Comparison of ENCODE assay signal across 26 mouse cellular contexts in the genomic region with DNA sequence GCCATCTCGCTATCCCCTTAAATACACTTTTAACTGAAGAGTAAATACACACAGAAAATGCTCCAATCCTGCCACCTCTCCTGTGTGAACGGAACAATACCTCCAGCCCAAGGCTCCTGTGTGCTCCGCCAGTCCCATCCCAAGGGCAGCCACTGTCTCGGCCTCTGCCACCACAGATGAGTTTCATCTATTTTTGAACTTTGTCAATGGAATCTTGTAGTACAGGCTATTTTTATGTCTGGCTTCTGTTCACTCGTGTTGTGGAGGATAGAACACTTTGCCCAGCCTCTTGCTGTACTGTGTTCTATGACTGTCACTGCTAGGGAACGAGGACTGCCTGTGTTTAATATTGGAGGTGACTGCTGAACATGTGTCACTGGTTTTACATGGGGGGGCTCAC. TPM values are rescaled to one million over a fixed set of nuclear protein-coding genes. Genes with fewer than 3 reads are reported as not detected.
A peak's percentile ranks its signal among the peaks of the same experiment; 100 is the strongest.
DNase-seq lines count a peak whose midpoint lies in the region; ATAC-seq lines count a peak whose summit lies in the region.
"Had no signal": no experiment of that assay in that cellular context is flagged by ENCODE, and none has a peak within 500 bp of the region (broad histone marks: within the 10 kb centered on the region; RNA-seq: fewer than 3 reads in every experiment).

No protein-coding gene starts in this region.

- ATAC-seq in heart, embryonic 15.5 days (replicated peaks; ENCODE audit: insufficient number of reproducible peaks, insufficient read depth, low FRiP score, low read depth), result no peak
- ATAC-seq in heart, embryonic 12.5 days (ENCODE audit: insufficient number of reproducible peaks, low FRiP score), result no peak
- ATAC-seq: CD4-positive, CD25-positive, alpha-beta regulatory T cell, adult 4 months; forebrain, embryonic 14.5 days; forebrain, postnatal 0 days; hindbrain, postnatal 0 days; inflammation-experienced regulatory T-cells, adult 6 months; intestine, embryonic 16.5 days had no signal

- intact Hi-C loops in left cerebral cortex, postnatal 10 days (cut with DNase I), result no loop called here

- H3K9ac ChIP-seq in heart, embryonic 15.5 days, result no peak overlapping the region
- H3K9ac ChIP-seq in heart, embryonic 12.5 days, result no peak overlapping the region
- H3K9ac ChIP-seq: embryonic facial prominence, embryonic 12.5 days; embryonic facial prominence, embryonic 15.5 days; forebrain, postnatal 0 days; hindbrain, embryonic 14.5 days had no signal

- no peaks in the 10 kb centered on the region for H3K9me3 ChIP-seq in heart, embryonic 10.5 days
- no peaks in the 10 kb centered on the region for H3K9me3 ChIP-seq in heart, embryonic 15.5 days (replicated peaks)
- H3K9me3 ChIP-seq in heart, embryonic 12.5 days (replicated peaks), result no peaks in the 10 kb centered on the region
- H3K9me3 ChIP-seq: embryonic facial prominence, embryonic 12.5 days; embryonic facial prominence, embryonic 15.5 days had no signal

- H3K4me1 ChIP-seq in heart, embryonic 10.5 days, result peaks cover 17% of the 10 kb centered on the region
- H3K4me1 ChIP-seq in heart, embryonic 15.5 days (replicated peaks), result peaks cover 18% of the 10 kb centered on the region
- peaks cover 13% of the 10 kb centered on the region for H3K4me1 ChIP-seq in heart, embryonic 12.5 days (replicated peaks)

- WGBS in heart, embryonic 10.5 days, result 67% methylated on average over 6 of the region's 6 CpGs
- 53% methylated on average over 6 of the region's 6 CpGs for WGBS in heart, embryonic 15.5 days
- 52% methylated on average over 6 of the region's 6 CpGs for WGBS in heart, embryonic 12.5 days

- no peak overlapping the region for H3K27ac ChIP-seq in heart, embryonic 10.5 days
- peak overlapping the region; percentile 28 for H3K27ac ChIP-seq in heart, embryonic 15.5 days
- H3K27ac ChIP-seq in heart, embryonic 12.5 days (ENCODE audit: poor library complexity, severe bottlenecking), result no peak overlapping the region; the same call in none of the 2 replicates
- H3K27ac ChIP-seq: embryonic facial prominence, embryonic 12.5 days; embryonic facial prominence, embryonic 15.5 days; hindbrain, embryonic 14.5 days; hindbrain, postnatal 0 days had no signal

- no peak overlapping the region for H3K4me3 ChIP-seq in heart, embryonic 10.5 days
- H3K4me3 ChIP-seq in heart, embryonic 15.5 days, result no peak overlapping the region
- H3K4me3 ChIP-seq in heart, embryonic 12.5 days, result no peak overlapping the region
- H3K4me3 ChIP-seq: embryonic facial prominence, embryonic 12.5 days; embryonic facial prominence, embryonic 15.5 days had no signal

- H3K36me3 ChIP-seq in heart, embryonic 10.5 days, result no peaks in the 10 kb centered on the region
- no peaks in the 10 kb centered on the region for H3K36me3 ChIP-seq in heart, embryonic 15.5 days
- no peaks in the 10 kb centered on the region for H3K36me3 ChIP-seq in heart, embryonic 12.5 days
- H3K36me3 ChIP-seq: embryonic facial prominence, embryonic 12.5 days; embryonic facial prominence, embryonic 15.5 days had no signal

- H3K4me2 ChIP-seq in heart, embryonic 15.5 days, result no peak overlapping the region
- H3K4me2 ChIP-seq in heart, embryonic 12.5 days, result no peak overlapping the region
- H3K4me2 ChIP-seq: embryonic facial prominence, embryonic 12.5 days; embryonic facial prominence, embryonic 15.5 days; hindbrain, embryonic 14.5 days had no signal

- DNase-seq in heart, adult 11 months, result peak; percentile 94
- no peak for DNase-seq in heart, embryonic 10.5 days (ENCODE audit: low spot score)
- DNase-seq in heart, adult 8-10 months (ENCODE audit: low spot score), result peak; percentile 42
- no peak for DNase-seq in heart, postnatal 4 days
- peak; percentile 59 for DNase-seq in skeletal muscle tissue, adult 2 months (ENCODE audit: low read depth, low spot score)
- no peak for DNase-seq in left cerebral cortex, postnatal 10 days (ENCODE audit: extremely low spot score in 1 of 2, low spot score in 2 of 2)
- DNase-seq: adrenal gland, adult 2 months; adrenal gland, postnatal 14 days; cerebellum, adult 11 months; cerebellum, adult 2 months; cerebellum, adult 9-11 months; cerebellum, postnatal 25 days; forebrain, postnatal 0 days; gastrocnemius, postnatal 10 days; kidney, adult 18-20 months; kidney, adult 9 months had no signal

- no peaks in the 10 kb centered on the region for H3K27me3 ChIP-seq in heart, embryonic 10.5 days (ENCODE audit: insufficient read depth, poor library complexity, severe bottlenecking)
- H3K27me3 ChIP-seq in heart, embryonic 15.5 days, result no peaks in the 10 kb centered on the region
- no peaks in the 10 kb centered on the region for H3K27me3 ChIP-seq in heart, embryonic 12.5 days (replicated peaks)
- H3K27me3 ChIP-seq: embryonic facial prominence, embryonic 12.5 days; embryonic facial prominence, embryonic 15.5 days had no signal

RNA-seq across cellular contexts. Expression of a gene that starts 28.2 kb away (rescaled TPM):
- 0.73 and 0.82 TPM in 2 replicates for polyA plus RNA-seq in heart, embryonic 10.5 days (2016; fragmentation: Nextera tagmentation; extraction: Ambion mirVana)
- 10 to 100 TPM in 3 of 4 experiments, 1 to 10 TPM in 1; 9.8 to 14.8 (median 11.8) TPM for total RNA-seq in heart, adult 8-10 months (2022)
- 1 to 10 TPM; 2.7 to 3.0 TPM for total RNA-seq in heart, postnatal 4 days (2021)
- 0.82 and 1.5 TPM in 2 replicates for polyA plus RNA-seq in heart, embryonic 15.5 days (2015; fragmentation: Nextera tagmentation; extraction: Ambion mirVana)
- polyA plus RNA-seq in heart, embryonic 12.5 days (2016; fragmentation: Nextera tagmentation; extraction: Ambion mirVana), result 0.57 and 0.81 TPM in 2 replicates
- 1 to 10 TPM; 6.7 to 8.2 TPM for total RNA-seq in left cerebral cortex, postnatal 10 days (2021)

Comparison
In these comparisons a context has a peak if more than half of its experiments do, and no peak if none do; other contexts are left out.
1. DNase-seq: peak in heart, adult 11 months (single experiment), heart, adult 8-10 months (single experiment) and skeletal muscle tissue, adult 2 months (single experiment); none in heart, embryonic 10.5 days (single experiment), heart, postnatal 4 days (single experiment) and left cerebral cortex, postnatal 10 days (0 of 2).